Mouse (Mus musculus) midbrain, embryonic 13.5 days (tissue): ENCODE data around the gene Xrn1. TPM values are rescaled to one million over a fixed set of nuclear protein-coding genes. Genes with fewer than 3 reads are reported as not detected.
"Not testable (repeated sequence)": the region's sequence is repeated elsewhere in the genome, so short reads cannot be mapped to it uniquely, and the experiment has no call there.

Source experiments
- ATAC-seq: fragments of 200-750 bp; cut with Nextera tagmentation; 2 replicates; pipeline ENCODE4 v1.8.0; 2017; ENCODE audit warnings: mild to moderate bottlenecking, moderate TSS enrichment, moderate library complexity
- H3K27ac ChIP-seq: fragments of 300-500 bp; sonication (generic); 2 replicates; pipeline ENCODE4 v1.5.1; 2015; ENCODE audit warnings: inconsistent platforms, mild to moderate bottlenecking, moderate library complexity
- H3K27me3 ChIP-seq: fragments of 300-500 bp; sonication (generic); 2 replicates; pipeline ENCODE4 v1.6.1; 2015; ENCODE audit warnings: mild to moderate bottlenecking, inconsistent platforms
- H3K36me3 ChIP-seq: fragments of 300-500 bp; sonication (generic); 2 replicates; pipeline ENCODE4 v1.6.1; 2015; ENCODE audit warnings: mild to moderate bottlenecking, inconsistent platforms
- H3K4me1 ChIP-seq: fragments of 300-500 bp; sonication (generic); replicated peaks from 2 replicates; pipeline ENCODE4 v1.6.1; 2015; ENCODE audit warnings: inconsistent platforms
- H3K4me2 ChIP-seq: fragments of 300-500 bp; sonication (generic); replicated peaks from 2 replicates; pipeline ENCODE4 v1.6.1; 2015; ENCODE audit warnings: moderate library complexity, mild to moderate bottlenecking, inconsistent platforms
- H3K4me3 ChIP-seq: fragments of 300-500 bp; sonication (generic); replicated peaks from 2 replicates; pipeline ENCODE4 v1.5.1; 2015; ENCODE audit warnings: mild to moderate bottlenecking, inconsistent platforms
- H3K9ac ChIP-seq: fragments of 300-500 bp; sonication (generic); replicated peaks from 2 replicates; pipeline ENCODE4 v1.6.1; 2015; ENCODE audit warnings: mild to moderate bottlenecking, inconsistent platforms
- H3K9me3 ChIP-seq: fragments of 300-500 bp; sonication (generic); 2 replicates; pipeline ENCODE4 v1.6.1; 2016; ENCODE audit warnings: mild to moderate bottlenecking, inconsistent platforms
- WGBS: fragments of 180-500 bp; shearing (Covaris S2); methylation state at CpG from one replicate; pipeline ENCODE4 v1.1.7; 2015; 5-methylcytosine and 5-hydroxymethylcytosine counted together
- polyA plus RNA-seq: library from polyadenylated mRNA; unstranded; fragments of >200 nt; fragmentation: Nextera tagmentation; extraction: Ambion mirVana; gene quantifications from 2 replicates; pipeline ENCODE4 v1.2.1, GENCODE M21; 2015

Xrn1 gene
- 20.1 and 21.4 TPM in 2 replicates for polyA plus RNA-seq

DNA sequence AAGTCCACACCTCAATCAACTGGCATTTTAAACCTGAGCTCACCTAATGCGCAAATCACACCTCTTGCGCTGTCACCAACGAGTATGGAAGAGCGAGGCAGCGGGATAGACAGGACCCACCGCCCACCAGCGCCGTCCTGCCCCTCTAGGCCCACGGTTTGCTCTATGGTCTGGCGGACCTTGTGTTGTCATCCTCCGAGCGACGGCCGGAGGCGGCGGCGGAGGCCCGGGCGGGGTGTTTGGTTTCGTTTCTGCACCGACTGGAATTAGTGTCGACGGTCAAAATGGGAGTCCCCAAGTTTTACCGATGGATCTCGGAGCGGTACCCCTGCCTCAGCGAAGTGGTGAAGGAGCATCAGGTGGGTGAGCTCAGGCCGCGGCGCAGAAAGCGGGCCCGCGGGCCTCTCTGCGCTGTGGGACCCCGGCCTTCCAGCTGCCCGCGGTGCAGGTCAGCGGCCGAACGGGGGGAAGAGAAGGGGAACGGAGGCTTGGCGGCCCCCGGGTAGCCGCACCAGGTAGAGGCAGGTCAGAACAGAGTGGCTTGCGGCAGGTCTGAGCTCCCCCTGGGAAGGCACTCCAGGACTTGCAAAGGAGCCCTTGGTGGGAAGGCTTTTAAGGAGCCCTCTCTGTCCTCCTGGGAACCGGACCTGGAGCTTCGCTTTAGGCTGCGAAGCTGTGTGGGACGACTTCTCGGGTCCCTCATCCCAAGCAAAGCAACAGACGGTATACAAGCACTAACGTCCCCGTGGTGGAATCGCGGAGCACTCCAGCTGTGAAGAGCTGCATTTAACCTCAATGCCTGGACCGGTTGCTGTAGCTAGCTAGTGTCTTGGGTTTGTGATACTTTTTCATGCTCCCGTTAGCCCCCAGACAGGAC is at the start of gene Xrn1:
Gene Xrn1 (plus strand): TSS at position 176 of the 877 bp plus-strand sequence.
- H3K4me2 ChIP-seq: peak within 1 kb of the TSS; percentile 79
- H3K9ac ChIP-seq: peak within 1 kb of the TSS; percentile 91
- H3K9me3 ChIP-seq: no peaks in the 10 kb centered on the region
- H3K27ac ChIP-seq: peak within 1 kb of the TSS; percentile 82
- peak; percentile 100 for ATAC-seq
- peaks cover 15% of the 10 kb centered on the region for H3K36me3 ChIP-seq
- H3K27me3 ChIP-seq: no peaks in the 10 kb centered on the region
- WGBS: under 1% methylated on average over 57 of the region's 57 CpGs
- peak within 1 kb of the TSS; percentile 80 for H3K4me3 ChIP-seq
- H3K4me1 ChIP-seq: peaks cover 8% of the 10 kb centered on the region

DNA sequence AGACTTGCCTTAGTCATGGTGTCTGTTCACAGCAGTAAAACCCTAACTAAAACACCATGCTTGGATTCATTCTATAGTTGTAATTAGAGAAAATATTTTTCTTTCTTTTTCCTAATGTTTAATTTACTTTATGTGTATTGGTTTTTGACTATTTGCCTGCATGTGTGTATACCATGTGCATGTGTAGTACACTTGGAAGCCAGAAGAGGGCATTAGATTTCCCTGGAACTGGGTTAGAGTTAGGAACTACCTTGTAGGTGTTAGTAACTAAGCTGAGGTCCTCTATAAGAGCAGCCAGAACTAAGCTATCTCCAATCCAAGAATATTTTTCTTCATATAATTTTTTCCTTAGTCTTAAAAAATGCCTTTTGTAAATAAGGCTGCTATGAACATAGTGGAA is 21.7 kb upstream of the Xrn1 start:
- Histone ChIP-seq H3K9me3 (no peaks in the 10 kb centered on the region), H3K36me3 (peaks cover 25% of the 10 kb centered on the region), H3K27me3 (no peaks in the 10 kb centered on the region), H3K4me3 (no peak overlapping the region), H3K9ac (no peak overlapping the region), H3K4me1 (no peaks in the 10 kb centered on the region), H3K27ac (no peak overlapping the region), H3K4me2 (no peak overlapping the region)
- ATAC-seq: no peak

DNA sequence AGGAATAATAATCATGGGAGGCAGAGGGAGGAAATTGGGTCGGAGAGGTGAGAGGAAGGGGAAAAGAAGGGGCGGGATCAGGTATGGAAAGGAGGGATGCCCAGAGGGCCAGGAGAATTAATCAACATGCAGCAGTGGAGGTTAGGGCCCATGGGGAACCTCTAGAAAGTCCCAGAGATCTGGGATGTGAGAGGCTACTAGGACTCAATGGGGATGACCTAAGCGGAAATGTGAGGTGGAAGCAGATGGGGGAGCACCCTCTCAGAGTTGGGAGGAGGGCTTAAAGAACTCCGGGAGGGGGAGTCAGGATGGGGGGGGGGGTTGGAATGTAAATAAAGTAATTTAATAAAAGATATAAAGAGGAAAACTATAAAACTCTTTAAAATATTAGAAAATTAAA is 902 bp upstream of the Xrn1 start:
- no peaks in the 10 kb centered on the region for H3K9me3 ChIP-seq
- no peak overlapping the region for H3K4me3 ChIP-seq
- no peak overlapping the region for H3K27ac ChIP-seq
- H3K9ac ChIP-seq: no peak overlapping the region
- no peak overlapping the region for H3K4me2 ChIP-seq
- peaks cover 8% of the 10 kb centered on the region for H3K4me1 ChIP-seq
- no peaks in the 10 kb centered on the region for H3K27me3 ChIP-seq
- WGBS: 83% methylated on average over 4 of the region's 4 CpGs
- ATAC-seq: no peak
- peaks cover 9% of the 10 kb centered on the region for H3K36me3 ChIP-seq

- H3K4me2 ChIP-seq: peak overlapping the region; percentile 79
- under 1% methylated on average over 7 of the region's 7 CpGs for WGBS
- peak; percentile 88 for ATAC-seq
- H3K27ac ChIP-seq: peak overlapping the region; percentile 82
- H3K27me3 ChIP-seq: no peaks in the 10 kb centered on the region
- peak overlapping the region; percentile 80 for H3K4me3 ChIP-seq
- peaks cover 8% of the 10 kb centered on the region for H3K4me1 ChIP-seq
- H3K9ac ChIP-seq: peak overlapping the region; percentile 91
- no peaks in the 10 kb centered on the region for H3K9me3 ChIP-seq
- H3K36me3 ChIP-seq: peaks cover 11% of the 10 kb centered on the region
Measured at GRCm38 (mm10) chr9:95954226-95954584, 355 bp upstream of the Xrn1 start.

DNA sequence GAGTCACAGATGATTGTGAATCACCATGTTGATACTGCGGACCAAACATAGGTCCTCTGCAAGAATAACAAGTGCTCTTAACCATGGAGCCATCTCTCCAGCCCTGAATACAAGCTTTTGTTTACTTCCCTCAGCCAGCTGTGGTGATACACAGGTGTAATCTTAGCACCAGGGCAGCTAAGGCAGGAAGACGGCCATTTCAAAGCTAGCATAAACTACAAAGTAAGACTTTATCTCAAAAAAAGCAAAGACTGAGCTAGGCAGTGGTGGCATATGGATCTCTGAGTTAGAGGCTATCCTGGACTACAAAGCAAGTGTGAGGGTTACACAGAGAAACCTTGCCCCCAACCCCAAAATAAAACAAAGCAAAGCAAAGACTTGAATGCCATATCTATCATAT is 3.1 kb downstream of the Xrn1 start:
- ATAC-seq: no peak
- Histone ChIP-seq H3K4me1 (peaks cover 8% of the 10 kb centered on the region), H3K27me3 (no peaks in the 10 kb centered on the region), H3K36me3 (peaks cover 10% of the 10 kb centered on the region), H3K4me2 (no peak overlapping the region), H3K4me3 (no peak overlapping the region), H3K9me3 (no peaks in the 10 kb centered on the region), H3K9ac (no peak overlapping the region), H3K27ac (no peak overlapping the region)
- WGBS: 93% methylated on average over 2 of the region's 2 CpGs

DNA sequence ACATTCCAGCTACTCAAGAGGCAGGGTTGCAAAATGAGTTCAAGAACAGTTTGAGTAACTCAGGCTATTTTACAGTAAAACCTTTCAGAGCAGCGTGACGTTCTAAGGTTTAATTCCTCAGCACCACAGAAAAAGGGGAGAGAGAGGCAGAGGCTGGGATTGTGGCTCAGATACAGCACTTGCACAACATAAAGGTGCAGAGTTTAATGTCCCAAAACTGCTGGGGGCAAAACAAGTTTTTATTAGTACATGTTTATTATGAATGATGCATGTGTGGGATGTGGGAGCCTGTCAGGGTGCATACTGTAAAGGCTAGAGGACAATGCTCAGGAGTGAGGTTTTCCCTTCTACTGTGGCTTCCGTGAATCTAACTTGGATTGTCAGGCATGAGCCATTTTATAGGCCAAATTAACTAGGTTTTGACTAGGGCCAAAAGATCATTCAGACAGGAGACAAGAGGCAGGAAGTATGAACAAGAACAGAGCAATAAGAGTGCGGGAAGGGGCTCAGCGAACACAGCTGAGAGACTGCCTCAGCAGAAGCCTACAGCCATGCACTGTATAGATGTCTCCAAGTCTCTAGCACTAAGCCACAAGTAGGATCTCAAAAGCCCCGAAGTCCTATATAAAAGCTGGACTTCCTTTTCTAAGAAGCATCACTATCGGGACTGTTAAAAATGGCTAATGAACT is 3.6 kb downstream of the Xrn1 start:
- H3K9ac ChIP-seq: no peak overlapping the region
- no peaks in the 10 kb centered on the region for H3K9me3 ChIP-seq
- H3K27ac ChIP-seq: no peak overlapping the region
- peaks cover 10% of the 10 kb centered on the region for H3K36me3 ChIP-seq
- H3K4me1 ChIP-seq: peaks cover 8% of the 10 kb centered on the region
- H3K4me2 ChIP-seq: no peak overlapping the region
- H3K4me3 ChIP-seq: no peak overlapping the region
- 95% methylated on average over 7 of the region's 7 CpGs for WGBS
- ATAC-seq: no peak
- no peaks in the 10 kb centered on the region for H3K27me3 ChIP-seq

DNA sequence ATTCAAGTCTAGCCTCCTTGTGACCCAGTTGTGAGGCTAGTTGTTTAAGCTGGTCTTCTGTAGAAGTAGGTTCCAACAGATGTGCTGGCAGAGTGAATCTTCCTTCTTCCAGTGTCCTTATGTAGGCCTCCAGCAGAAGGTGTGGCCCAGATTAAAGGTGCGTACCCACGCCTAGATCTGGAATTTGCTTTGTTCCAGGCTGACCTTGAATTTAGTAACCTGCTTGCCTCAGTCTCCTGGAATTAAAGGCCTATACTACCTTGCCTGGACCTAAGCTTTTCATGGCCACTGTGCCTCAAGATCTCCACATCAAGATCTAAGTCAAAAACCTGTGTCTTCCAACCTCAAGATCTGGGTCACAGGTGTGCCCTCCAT is 4.2 kb downstream of the Xrn1 start:
- H3K9me3 ChIP-seq, H3K27me3 ChIP-seq, H3K27ac ChIP-seq, H3K4me1 ChIP-seq, ATAC-seq, H3K4me2 ChIP-seq, H3K4me3 ChIP-seq, H3K9ac ChIP-seq: not testable (repeated sequence)
- WGBS: 94% methylated on average over 2 of the region's 2 CpGs
- H3K36me3 ChIP-seq: peaks cover 10% of the 10 kb centered on the region

DNA sequence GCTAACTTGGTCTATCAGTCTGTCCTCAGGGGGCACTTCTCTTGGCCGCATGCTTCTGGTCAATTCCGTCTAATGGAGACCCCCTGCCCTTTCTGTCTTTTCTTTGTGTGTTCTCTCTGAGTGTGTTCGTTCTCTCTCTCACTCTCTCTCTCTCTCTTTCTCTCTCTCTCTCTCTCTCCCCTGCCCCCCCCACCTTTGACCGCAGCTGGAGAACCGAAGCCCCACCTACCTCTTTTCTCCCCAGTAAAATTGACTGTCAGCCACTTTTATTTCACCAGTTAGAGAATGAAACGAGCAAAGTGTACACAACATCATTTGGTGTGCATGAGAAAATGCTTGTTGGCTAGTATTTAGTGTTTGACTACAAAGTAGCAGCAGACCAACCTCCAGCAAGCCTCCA is 4.7 kb downstream of the Xrn1 start:
- H3K4me3 ChIP-seq: no peak overlapping the region
- H3K4me1 ChIP-seq: peaks cover 8% of the 10 kb centered on the region
- H3K36me3 ChIP-seq: peaks cover 14% of the 10 kb centered on the region
- H3K9me3 ChIP-seq: no peaks in the 10 kb centered on the region
- no peak overlapping the region for H3K9ac ChIP-seq
- WGBS: 86% methylated on average over 6 of the region's 6 CpGs
- ATAC-seq: no peak
- no peak overlapping the region for H3K27ac ChIP-seq
- no peaks in the 10 kb centered on the region for H3K27me3 ChIP-seq
- H3K4me2 ChIP-seq: no peak overlapping the region

DNA sequence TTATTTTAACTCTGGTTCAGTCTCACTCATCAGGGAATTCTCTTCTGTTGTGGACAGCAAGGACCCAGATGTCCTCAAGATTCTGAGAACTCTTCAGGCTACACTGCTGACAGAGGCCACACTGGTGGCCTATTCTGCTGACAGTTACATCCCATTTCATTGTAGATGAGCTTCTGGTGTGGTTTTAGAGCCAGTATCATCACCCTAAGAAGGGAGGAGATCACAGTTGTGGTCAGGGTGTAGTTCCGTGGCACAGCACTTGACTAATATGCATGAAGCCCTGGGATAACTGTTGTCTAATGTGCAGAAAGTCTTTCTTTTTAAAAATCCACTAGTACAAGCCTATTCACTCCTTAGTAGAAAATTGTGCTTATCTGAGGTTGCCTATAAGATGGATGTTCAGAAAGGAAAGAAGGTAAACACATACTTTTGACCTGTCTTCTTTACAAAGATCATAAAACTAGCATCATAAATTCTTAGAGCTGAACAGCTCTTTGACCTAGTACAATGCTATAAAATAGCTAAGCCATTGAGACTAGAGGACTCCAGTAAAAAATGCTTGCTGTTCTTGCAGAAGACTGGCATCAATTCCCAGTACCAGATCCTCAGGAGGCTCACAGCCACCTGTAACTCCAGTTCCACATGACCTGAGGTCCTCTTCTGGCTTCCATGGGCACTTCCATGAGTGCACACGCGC is 5.3 kb downstream of the Xrn1 start:
- H3K27me3 ChIP-seq: no peaks in the 10 kb centered on the region
- H3K9me3 ChIP-seq: no peaks in the 10 kb centered on the region
- no peak overlapping the region for H3K9ac ChIP-seq
- H3K4me3 ChIP-seq: no peak overlapping the region
- H3K4me2 ChIP-seq: no peak overlapping the region
- H3K27ac ChIP-seq: no peak overlapping the region
- peaks cover 8% of the 10 kb centered on the region for H3K4me1 ChIP-seq
- peaks cover 20% of the 10 kb centered on the region for H3K36me3 ChIP-seq
- WGBS: 98% methylated on average over 3 of the region's 3 CpGs
- ATAC-seq: no peak

GRCm38 (mm10) chr9:95961058-95961457 is 6.5 kb downstream of the Xrn1 start:
- Histone ChIP-seq H3K9me3 (no peaks in the 10 kb centered on the region), H3K27ac (no peak overlapping the region), H3K4me2 (no peak overlapping the region), H3K27me3 (no peaks in the 10 kb centered on the region), H3K36me3 (peaks cover 31% of the 10 kb centered on the region), H3K9ac (no peak overlapping the region), H3K4me3 (no peak overlapping the region), H3K4me1 (peaks cover 8% of the 10 kb centered on the region)
- ATAC-seq: no peak

- WGBS: 98% methylated on average over 13 of the region's 13 CpGs
- Histone ChIP-seq H3K27me3 (no peaks in the 10 kb centered on the region), H3K4me3 (no peak overlapping the region), H3K27ac (no peak overlapping the region), H3K4me1 (no peaks in the 10 kb centered on the region), H3K9me3 (no peaks in the 10 kb centered on the region), H3K36me3 (peaks cover 36% of the 10 kb centered on the region), H3K4me2 (no peak overlapping the region), H3K9ac (no peak overlapping the region)
- no peak for ATAC-seq
Measured at GRCm38 (mm10) chr9:95964037-95964436, 9.5 kb downstream of the Xrn1 start.

DNA sequence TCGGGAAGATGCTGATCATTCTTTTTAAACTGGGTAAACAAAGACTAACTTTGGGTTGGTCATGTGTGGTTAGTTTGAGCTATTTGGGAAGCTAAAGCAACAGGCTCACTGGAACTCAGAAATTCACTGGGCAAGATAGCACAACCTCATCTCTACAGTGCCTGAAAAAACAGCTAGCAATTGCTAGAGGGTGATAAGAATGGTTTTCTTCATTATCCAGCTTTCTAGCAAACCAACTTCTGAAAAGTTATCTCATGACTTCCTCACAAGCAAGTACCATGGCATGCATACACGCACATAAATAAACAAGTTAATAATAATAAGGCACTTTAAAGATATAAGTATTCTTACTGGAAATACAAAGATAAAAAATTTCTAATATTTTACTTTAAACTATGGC is 23.7 kb downstream of the Xrn1 start:
- Histone ChIP-seq H3K4me1 (no peaks in the 10 kb centered on the region), H3K4me3 (no peak overlapping the region), H3K4me2 (no peak overlapping the region), H3K9me3 (no peaks in the 10 kb centered on the region), H3K9ac (no peak overlapping the region), H3K27ac (no peak overlapping the region), H3K36me3 (peaks cover 61% of the 10 kb centered on the region), H3K27me3 (no peaks in the 10 kb centered on the region)
- no peak for ATAC-seq
- 99% methylated on average over 2 of the region's 2 CpGs for WGBS
